Mouse (Mus musculus): ENCODE results near the gene Hsd17b3. TPM values are rescaled to one million over a fixed set of nuclear protein-coding genes. Genes with fewer than 3 reads are reported as not detected.

Hsd17b3 gene
- total and polyA plus RNA-seq, 2 experiments from 2014 or later = not detected

DNA sequence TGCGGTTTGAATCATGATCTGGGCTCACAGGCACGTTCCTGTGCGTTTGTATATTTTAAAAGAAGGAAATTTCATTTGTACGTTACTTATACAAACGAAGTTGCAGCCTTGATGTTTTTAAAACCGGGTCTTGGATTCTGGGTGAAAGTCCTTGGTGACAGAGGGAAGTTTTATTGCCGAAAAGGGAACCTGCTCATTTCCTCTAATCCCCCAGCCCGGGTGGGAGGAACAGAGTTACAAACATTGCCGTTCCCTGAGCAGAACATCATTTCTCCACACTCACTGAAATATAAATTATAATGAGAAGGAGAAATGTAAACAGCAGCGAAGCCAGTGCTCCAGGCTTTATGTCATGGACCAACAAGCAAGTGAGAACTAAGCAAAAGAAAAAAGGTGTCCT lies 49.1 kb downstream of the Hsd17b3 start:
- Histone ChIP-seq H3K9me3 (replicated peaks; ENCODE audit: control insufficient read depth, low read length) (no peaks in the 10 kb centered on the region), H3K4me3 (ENCODE audit: low read depth, low read length) (no peak overlapping the region), H3K36me3 (replicated peaks; ENCODE audit: control insufficient read depth, insufficient read depth, low read length) (no peaks in the 10 kb centered on the region), H3K4me2 (ENCODE audit: low read depth, low read length) (no peak overlapping the region), H3K27ac (ENCODE audit: low read depth) (no peak overlapping the region), H3K27me3 (ENCODE audit: control insufficient read depth, insufficient read depth, low read length) (no peaks in the 10 kb centered on the region), H3K9ac (replicated peaks; ENCODE audit: low read depth, low read length) (no peak overlapping the region), H3K4me1 (ENCODE audit: control insufficient read depth, insufficient read depth) (no peaks in the 10 kb centered on the region)
- DNase-seq (ENCODE audit: low spot score) (no peak), ATAC-seq (ENCODE audit: insufficient read depth, low read depth) (no peak)
- TF ChIP-seq CTCF (IDR thresholded peaks at IDR 0.05; ENCODE audit: low read depth) (no peak), EP300 (IDR thresholded peaks at IDR 0.05; ENCODE audit: low read depth) (no peak)
- WGBS = 73% methylated on average over 10 of the region's 10 CpGs

DNA sequence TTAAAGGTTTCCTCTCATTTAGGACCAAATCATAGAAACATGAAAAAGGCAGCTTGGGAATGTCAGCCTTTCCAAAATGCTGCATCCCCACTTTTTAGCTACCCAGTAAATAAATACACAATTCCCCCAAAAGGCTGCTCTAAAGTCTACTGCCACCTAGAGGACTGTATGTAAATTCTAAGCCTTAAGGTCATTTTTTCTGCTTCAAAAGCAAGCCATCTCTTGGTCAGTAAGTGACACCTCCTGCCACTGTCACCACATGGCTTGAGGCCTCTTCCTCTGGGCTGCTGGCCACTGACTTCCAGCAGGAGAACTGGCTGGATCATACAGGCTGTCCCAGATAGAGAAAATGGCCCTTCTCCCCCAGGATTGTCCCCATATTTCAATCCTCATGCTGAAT lies 50.9 kb downstream of the Hsd17b3 start:
- Histone ChIP-seq H3K27ac (ENCODE audit: low read depth) (no peak overlapping the region), H3K4me3 (ENCODE audit: low read depth, low read length) (no peak overlapping the region), H3K36me3 (replicated peaks; ENCODE audit: control insufficient read depth, insufficient read depth, low read length) (no peaks in the 10 kb centered on the region), H3K27me3 (ENCODE audit: control insufficient read depth, insufficient read depth, low read length) (no peaks in the 10 kb centered on the region), H3K9ac (replicated peaks; ENCODE audit: low read depth, low read length) (no peak overlapping the region), H3K4me1 (ENCODE audit: control insufficient read depth, insufficient read depth) (no peaks in the 10 kb centered on the region), H3K4me2 (ENCODE audit: low read depth, low read length) (no peak overlapping the region), H3K9me3 (replicated peaks; ENCODE audit: control insufficient read depth, low read length) (no peaks in the 10 kb centered on the region)
- TF ChIP-seq EP300 (IDR thresholded peaks at IDR 0.05; ENCODE audit: low read depth) = no peak
- TF ChIP-seq CTCF (IDR thresholded peaks at IDR 0.05; ENCODE audit: low read depth) = peak; percentile 32
- ATAC-seq (ENCODE audit: insufficient read depth, low read depth) (no peak), DNase-seq (ENCODE audit: low spot score) (no peak)

DNA sequence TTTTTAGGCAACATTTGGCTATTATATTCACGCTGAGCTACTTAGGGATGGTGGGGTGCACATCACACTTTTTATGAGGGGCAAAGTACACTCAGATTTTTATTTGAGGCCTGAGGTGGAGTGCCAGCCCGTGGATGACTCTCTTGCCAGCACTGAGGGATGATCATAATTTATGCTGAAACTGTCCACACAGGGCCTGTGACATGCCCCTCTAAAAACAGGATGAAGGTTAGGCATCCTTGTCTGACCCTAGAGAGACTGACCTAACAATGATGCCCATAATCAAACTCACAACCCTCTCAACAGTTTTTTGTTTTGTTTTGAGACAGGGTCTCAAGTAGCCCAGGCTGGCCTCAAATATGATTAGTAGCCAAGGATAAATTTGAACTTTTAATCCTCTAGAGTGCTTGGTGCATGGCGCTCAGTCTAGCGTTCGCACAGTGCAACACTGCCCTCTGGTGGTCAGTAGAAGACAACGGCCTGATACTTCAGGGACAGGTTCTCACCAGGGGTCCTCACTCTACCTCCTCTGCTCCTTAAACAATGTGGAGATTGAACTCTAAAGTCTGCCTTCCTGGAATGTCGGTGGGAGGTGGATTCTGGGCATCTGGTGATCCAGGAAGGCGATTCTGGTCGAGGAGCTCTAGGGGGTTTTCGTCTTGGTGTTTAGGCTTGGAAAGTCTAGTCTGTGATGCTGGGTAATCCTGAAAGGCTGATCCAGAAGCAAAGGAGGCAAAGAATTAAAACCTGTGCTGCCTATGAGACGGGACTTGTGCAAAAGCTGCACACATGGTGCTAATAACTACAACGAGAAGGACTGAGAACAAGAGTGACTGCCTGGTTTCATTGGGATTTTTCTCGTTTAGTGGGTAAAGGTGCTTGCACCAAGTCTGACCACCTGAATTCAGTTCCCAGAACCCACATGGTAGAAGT lies 52.7 kb downstream of the Hsd17b3 start:
- H3K9ac ChIP-seq (replicated peaks; ENCODE audit: low read depth, low read length) = no peak overlapping the region
- no peaks in the 10 kb centered on the region for H3K36me3 ChIP-seq (replicated peaks; ENCODE audit: control insufficient read depth, insufficient read depth, low read length)
- 23% methylated on average over 13 of the region's 13 CpGs for WGBS
- DNase-seq (ENCODE audit: low spot score) = peak; percentile 38
- no peaks in the 10 kb centered on the region for H3K27me3 ChIP-seq (ENCODE audit: control insufficient read depth, insufficient read depth, low read length)
- TF ChIP-seq CTCF (IDR thresholded peaks at IDR 0.05; ENCODE audit: low read depth) = peak; percentile 92
- TF ChIP-seq EP300 (IDR thresholded peaks at IDR 0.05; ENCODE audit: low read depth) = no peak
- no peak overlapping the region for H3K27ac ChIP-seq (ENCODE audit: low read depth)
- H3K9me3 ChIP-seq (replicated peaks; ENCODE audit: control insufficient read depth, low read length) = no peaks in the 10 kb centered on the region
- no peaks in the 10 kb centered on the region for H3K4me1 ChIP-seq (ENCODE audit: control insufficient read depth, insufficient read depth)
- H3K4me3 ChIP-seq (ENCODE audit: low read depth, low read length) = no peak overlapping the region
- ATAC-seq (ENCODE audit: insufficient read depth, low read depth) = peak; percentile 70; the same call in 1 of the 2 replicates
- H3K4me2 ChIP-seq (ENCODE audit: low read depth, low read length) = no peak overlapping the region

DNA sequence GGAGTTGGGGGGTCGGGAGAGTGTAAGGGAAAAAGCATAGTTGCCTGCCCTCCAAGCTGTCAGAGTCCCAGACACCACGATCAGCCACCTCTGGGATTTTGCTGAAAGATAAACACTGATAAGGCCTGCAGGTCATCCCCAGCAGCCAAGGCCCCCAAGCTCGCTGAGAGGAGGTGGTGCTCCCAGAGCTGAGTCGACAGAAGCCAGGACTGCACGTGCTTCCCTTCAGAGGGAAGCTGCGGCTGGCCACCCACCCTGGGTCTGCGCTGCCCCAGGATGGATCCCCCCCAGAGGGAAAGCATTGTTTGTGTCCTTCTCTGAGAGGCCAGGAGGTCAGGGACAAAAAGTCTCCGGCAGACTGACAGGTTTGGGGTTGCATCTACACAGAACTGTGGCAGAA lies 54.0 kb downstream of the Hsd17b3 start:
- Histone ChIP-seq H3K4me3 (ENCODE audit: low read depth, low read length) (no peak overlapping the region), H3K27me3 (ENCODE audit: control insufficient read depth, insufficient read depth, low read length) (no peaks in the 10 kb centered on the region), H3K9me3 (replicated peaks; ENCODE audit: control insufficient read depth, low read length) (no peaks in the 10 kb centered on the region), H3K4me1 (ENCODE audit: control insufficient read depth, insufficient read depth) (no peaks in the 10 kb centered on the region), H3K36me3 (replicated peaks; ENCODE audit: control insufficient read depth, insufficient read depth, low read length) (no peaks in the 10 kb centered on the region), H3K4me2 (ENCODE audit: low read depth, low read length) (no peak overlapping the region), H3K9ac (replicated peaks; ENCODE audit: low read depth, low read length) (no peak overlapping the region), H3K27ac (ENCODE audit: low read depth) (no peak overlapping the region)
- TF ChIP-seq CTCF (IDR thresholded peaks at IDR 0.05; ENCODE audit: low read depth) (no peak), EP300 (IDR thresholded peaks at IDR 0.05; ENCODE audit: low read depth) (no peak)
- ATAC-seq (ENCODE audit: insufficient read depth, low read depth) (no peak), DNase-seq (ENCODE audit: low spot score) (no peak)
- 30% methylated on average over 8 of the region's 8 CpGs for WGBS

DNA sequence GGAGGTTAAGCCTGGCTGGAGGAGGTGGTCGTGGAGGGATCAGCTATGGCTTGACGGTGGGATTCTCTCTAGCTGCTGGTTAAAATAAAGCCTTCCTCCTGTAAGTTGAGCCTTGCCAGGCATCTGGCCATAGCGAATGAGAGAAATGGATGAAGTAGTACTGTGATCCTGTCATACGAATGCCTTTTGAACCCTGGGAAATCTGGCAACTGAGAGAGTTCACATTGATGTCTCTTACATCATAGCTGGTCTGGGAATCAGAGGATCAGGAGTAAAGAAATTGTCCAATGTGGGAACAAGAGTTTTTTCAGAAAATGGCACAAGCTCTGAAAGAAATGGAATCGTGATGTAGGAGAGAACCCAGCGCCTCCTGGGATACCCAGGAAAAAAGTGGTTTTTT lies 55.1 kb downstream of the Hsd17b3 start:
- Histone ChIP-seq H3K27me3 (ENCODE audit: control insufficient read depth, insufficient read depth, low read length) (no peaks in the 10 kb centered on the region), H3K36me3 (replicated peaks; ENCODE audit: control insufficient read depth, insufficient read depth, low read length) (no peaks in the 10 kb centered on the region), H3K4me2 (ENCODE audit: low read depth, low read length) (no peak overlapping the region), H3K9me3 (replicated peaks; ENCODE audit: control insufficient read depth, low read length) (no peaks in the 10 kb centered on the region), H3K9ac (replicated peaks; ENCODE audit: low read depth, low read length) (no peak overlapping the region), H3K4me3 (ENCODE audit: low read depth, low read length) (no peak overlapping the region), H3K27ac (ENCODE audit: low read depth) (no peak overlapping the region), H3K4me1 (ENCODE audit: control insufficient read depth, insufficient read depth) (no peaks in the 10 kb centered on the region)
- TF ChIP-seq EP300 (IDR thresholded peaks at IDR 0.05; ENCODE audit: low read depth) (no peak), CTCF (IDR thresholded peaks at IDR 0.05; ENCODE audit: low read depth) (no peak)
- 81% methylated on average over 6 of the region's 6 CpGs for WGBS
- no peak for DNase-seq (ENCODE audit: low spot score)
- no peak for ATAC-seq (ENCODE audit: insufficient read depth, low read depth)
